Mouse (Mus musculus): ENCODE measurements around the gene Gm21732. TPM values are rescaled to one million over a fixed set of nuclear protein-coding genes. Genes with fewer than 3 reads are reported as not detected.

The Gm21732 gene
- polyA plus RNA-seq (2017; shearing (Covaris generic)) = not detected

GRCm38 (mm10) chrY:38575591-38575990 lies at the start of gene Gm21732:
TSS of gene Gm21732 (minus strand) at chrY:38575691.

Other genes with a start within 250 kb of the Gm21732 start
- gene Gm20897, start 73.5 kb downstream of the Gm21732 start, polyA plus RNA-seq (2017; shearing (Covaris generic)) = not detected

Data from inflammation-experienced regulatory T-cells (primary cell).